Mouse (Mus musculus) hematopoietic stem cell, adult 5-6 weeks (primary cell): Measurements from ENCODE around the gene Olfr904. TPM values are rescaled to one million over a fixed set of nuclear protein-coding genes. Genes with fewer than 3 reads are reported as not detected.
"Not testable (repeated sequence)": the region's sequence is repeated elsewhere in the genome, so short reads cannot be mapped to it uniquely, and the experiment has no call there.

ENCODE experiments used
- ATAC-seq, 2 experiments: fragments of 125-278 bp in 1 of 2; replicated peaks in 1 of 2; 2 replicates each; pipeline ENCODE4 v1.8.0; 2016 to 2017; ENCODE audit warnings: inconsistent platforms in 2 of 2, mild to moderate bottlenecking in 2 of 2, moderate number of reproducible peaks in 2 of 2, low read depth in 1 of 2, moderate TSS enrichment in 1 of 2; ENCODE audit not compliant: low FRiP score in 2 of 2, poor library complexity in 2 of 2, severe bottlenecking in 2 of 2, insufficient read depth in 1 of 2, low TSS enrichment in 1 of 2
- total RNA-seq: library from RNA; stranded (forward); fragments of 172-1452, 232-1000 nt; gene quantifications from 2 replicates; pipeline ENCODE4 v1.2.3, GENCODE M21; 2017

The Olfr904 gene
- total RNA-seq: not detected in 2 replicates

DNA sequence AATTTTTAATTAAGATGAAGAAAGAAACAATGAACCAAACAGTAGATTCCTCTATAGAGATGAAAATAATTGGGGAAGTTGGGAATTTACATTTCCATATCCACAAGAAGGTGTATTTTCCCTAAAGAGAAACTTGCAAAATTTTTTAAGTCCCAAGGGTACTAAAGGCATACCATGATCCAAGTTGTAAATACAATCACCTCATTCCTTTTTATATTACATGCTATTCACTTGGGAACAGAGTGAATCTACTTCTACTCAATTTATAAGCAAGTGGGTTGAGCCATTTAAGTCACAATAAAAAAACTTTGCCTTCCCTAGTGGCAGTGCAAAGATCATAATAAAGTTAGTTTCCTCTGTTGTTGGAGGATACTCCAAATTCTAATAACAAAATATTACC is at the start of gene Olfr904:
Gene Olfr904, plus strand, starts transcription at position 301 of the 400 bp plus-strand sequence.
- ATAC-seq: no peak

DNA sequence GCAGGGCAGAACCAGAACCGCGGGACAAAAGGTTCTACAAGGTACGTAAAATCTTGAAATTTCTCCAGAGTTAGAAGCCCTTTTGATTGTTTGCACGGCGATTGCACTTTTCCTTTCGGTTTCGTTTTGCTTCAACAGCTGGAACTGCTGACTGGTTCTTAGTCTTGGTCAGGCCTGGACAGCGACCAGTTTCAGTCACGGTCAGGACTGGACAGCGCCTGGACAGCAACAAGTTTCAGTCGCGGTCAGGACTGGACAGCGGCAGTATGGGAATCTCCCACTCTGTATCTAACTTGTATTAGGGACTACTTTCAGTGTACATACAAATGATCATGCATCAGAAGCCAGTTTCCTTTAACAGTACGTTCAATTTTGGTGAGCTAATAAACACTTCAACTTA is 49.4 kb upstream of the Olfr904 start:
- ATAC-seq: not testable (repeated sequence)

DNA sequence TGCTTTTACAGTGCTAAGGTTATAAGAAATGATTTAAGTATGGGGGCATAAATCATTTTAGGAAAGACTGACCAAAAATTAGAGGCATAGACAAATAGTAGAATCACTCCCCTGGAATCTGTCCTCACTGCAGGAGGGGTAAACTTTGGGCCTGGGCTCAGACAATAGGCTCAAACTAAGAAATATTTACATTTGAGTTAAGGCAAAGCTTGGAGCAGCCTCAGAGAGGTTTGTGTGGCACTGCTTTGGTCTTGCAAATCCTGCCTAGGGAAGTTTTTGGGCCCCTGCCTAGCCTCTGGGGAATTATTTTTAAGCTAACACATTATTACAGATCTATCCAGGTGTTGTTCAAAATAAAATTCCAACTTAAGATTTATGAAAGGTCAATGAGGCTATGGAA is 39.1 kb upstream of the Olfr904 start:
- no peak for ATAC-seq

DNA sequence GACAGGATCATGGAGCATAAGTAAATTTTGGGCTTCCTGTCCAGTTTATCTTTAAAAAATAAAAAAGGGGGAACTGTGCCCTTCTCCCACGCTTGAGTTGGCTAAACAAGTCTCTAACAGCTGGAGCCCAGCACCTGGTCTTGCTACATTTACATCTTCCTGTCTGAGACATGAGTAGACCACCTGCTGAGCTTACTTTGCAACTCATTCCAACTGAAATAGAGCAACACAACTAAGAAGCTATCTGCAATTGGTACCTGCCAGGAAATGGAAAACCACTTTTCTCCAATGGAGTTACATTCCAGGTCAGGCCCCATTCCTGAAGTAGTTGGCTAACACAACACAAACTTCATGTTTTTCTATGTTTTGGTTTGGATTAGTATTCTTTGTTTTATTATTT is 35.9 kb upstream of the Olfr904 start:
- no peak for ATAC-seq

DNA sequence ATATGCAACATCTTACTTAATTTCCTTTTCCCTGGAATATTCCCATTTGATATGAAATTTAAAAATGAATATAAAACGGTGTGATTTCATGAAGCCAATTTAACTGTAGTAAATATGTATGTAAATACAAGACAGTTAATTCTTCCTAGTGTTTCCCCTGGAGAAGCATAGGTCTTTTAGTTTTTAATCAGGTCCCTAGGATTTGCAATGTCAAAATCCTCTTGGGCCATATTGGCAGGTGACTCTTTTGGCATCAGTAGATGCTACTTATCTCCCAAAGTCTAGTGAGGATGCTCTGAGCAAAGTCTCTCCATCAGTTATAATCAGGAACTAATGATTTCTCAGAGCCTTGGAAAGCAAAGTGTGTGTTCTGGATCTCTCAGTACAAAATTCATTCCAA is 33.8 kb upstream of the Olfr904 start, which contains the start of gene Olfr901:
Gene Olfr901, plus strand, starts transcription at position 301 of the 400 bp plus-strand sequence.
- ATAC-seq: no peak

DNA sequence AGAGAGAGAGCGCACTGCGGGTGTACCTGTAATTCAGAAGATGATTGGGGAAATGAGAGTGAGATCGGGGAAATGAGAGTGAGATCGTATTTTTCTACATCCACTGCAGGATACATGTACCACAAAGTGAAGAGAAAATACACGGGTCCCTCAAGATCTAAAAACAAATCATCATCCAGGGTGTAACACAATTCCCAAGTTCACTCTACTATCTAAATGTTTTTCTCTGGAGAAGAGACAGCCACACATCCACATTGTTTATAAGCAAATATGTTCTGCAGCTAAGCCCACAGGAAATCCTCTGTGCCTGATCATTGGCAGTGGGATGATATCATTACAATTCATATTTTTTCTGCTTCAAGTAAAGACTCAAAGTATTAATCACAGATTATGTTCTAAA is 15.6 kb upstream of the Olfr904 start, which contains the start of gene Olfr902:
Gene Olfr902, plus strand, starts transcription at position 301 of the 400 bp plus-strand sequence.
- ATAC-seq: no peak

DNA sequence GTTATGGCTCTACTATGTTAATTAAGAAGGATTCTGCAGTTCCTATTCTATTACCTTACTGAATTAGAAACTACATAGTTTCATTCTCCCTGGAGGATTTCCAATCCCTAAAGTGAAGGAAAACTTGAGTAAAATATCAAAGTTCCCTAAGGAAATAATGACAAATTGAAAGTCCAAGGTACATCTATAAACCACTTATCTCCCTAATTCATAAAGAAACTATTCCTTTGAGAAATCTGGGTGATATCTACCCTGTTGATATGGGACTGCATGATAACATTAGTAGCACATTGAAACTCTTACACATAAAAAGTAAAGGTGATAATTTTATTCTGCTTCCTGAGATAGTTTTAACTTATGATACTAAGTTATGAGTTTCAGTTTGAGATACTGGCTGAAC is 7.9 kb downstream of the Olfr904 start, which contains the start of gene Olfr905:
Gene Olfr905, plus strand, starts transcription at position 301 of the 400 bp plus-strand sequence.
- ATAC-seq: no peak

DNA sequence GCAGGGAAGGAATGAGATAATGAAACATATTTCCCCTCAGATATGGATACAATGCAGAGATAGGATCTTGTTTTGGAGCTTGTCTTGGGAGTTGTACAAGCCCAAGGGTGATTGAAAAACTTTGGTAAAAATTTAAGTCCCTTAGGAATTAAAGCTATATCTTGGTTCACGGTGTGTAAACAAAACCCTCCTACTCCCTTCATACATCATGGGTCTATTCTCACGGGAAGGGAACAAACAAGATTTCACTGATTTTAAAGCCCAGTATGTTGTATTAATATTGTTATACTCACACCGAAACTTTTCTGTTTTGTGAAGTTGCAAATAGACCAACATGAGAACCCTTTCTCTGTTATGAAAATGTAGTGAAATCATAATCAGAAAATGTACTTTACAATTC is 23.8 kb downstream of the Olfr904 start, which contains the start of gene Olfr906:
Gene Olfr906, plus strand, starts transcription at position 301 of the 400 bp plus-strand sequence.
- no peak for ATAC-seq

DNA sequence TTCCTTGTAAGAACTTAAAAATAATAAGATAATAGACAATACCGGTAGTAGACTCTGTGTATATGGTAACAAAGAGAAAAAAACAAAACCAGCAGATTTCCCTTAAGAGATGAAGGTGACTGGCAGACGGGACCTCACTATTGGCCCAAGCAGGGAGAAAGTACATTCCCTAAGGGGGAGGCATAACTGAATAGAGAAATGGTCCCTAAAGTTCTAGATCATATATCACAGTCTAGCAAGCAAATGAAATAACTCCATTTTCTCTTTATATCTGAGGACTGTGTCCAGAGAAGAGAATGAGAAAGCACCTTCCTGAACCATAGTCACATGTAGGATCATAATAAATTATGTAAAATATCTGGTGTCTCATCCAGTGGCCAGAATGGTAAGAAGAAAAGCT is 32.6 kb downstream of the Olfr904 start, which contains the start of gene Olfr907:
Gene Olfr907, plus strand, starts transcription at position 301 of the 400 bp plus-strand sequence.
- ATAC-seq: no peak

DNA sequence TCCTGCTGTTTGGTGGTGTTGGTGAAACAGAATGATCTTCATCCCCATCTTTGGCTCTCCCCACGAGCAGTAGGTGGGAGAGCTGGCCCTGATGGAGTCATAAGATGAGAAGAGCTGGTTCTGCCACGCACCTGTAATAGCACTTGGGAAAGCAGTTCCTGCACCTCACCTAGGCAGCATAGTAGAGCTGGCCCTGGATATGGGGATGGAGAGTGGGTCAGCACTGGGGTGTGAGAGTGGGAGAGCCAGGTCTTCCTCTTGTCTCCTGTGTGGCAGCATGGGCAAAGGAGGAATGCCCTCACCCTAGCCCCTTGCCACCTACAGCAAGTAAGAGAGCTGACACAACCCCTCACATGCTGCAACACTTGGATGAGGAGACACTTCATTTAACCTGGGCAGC is 49.4 kb downstream of the Olfr904 start:
- no peak for ATAC-seq

Other genes starting within 250 kb of the Olfr904 start
- not detected in 2 replicates for gene Olfr894, start 245.1 kb upstream of the Olfr904 start, total RNA-seq
- gene Olfr143, start 210.4 kb upstream of the Olfr904 start, total RNA-seq: not detected in 2 replicates
- not detected in 2 replicates for gene Olfr895, start 195.3 kb upstream of the Olfr904 start, total RNA-seq
- not detected in 2 replicates for gene Olfr896-ps1, start 172.0 kb upstream of the Olfr904 start, total RNA-seq
- not detected in 2 replicates for gene Olfr25, start 134.1 kb upstream of the Olfr904 start, total RNA-seq
- gene Olfr898, start 114.7 kb upstream of the Olfr904 start, total RNA-seq: not detected in 2 replicates
- gene Olfr250, start 96.2 kb upstream of the Olfr904 start, total RNA-seq: not detected in 2 replicates
- gene Olfr251, start 86.1 kb upstream of the Olfr904 start, total RNA-seq: not detected in 2 replicates
- not detected in 2 replicates for gene Olfr147, start 61.4 kb upstream of the Olfr904 start, total RNA-seq
- not detected in 2 replicates for gene Olfr901, start 33.7 kb upstream of the Olfr904 start, total RNA-seq
- gene Olfr902, start 15.5 kb upstream of the Olfr904 start, total RNA-seq: not detected in 2 replicates
- not detected in 2 replicates for gene Olfr905, start 8.0 kb downstream of the Olfr904 start, total RNA-seq
- not detected in 2 replicates for gene Olfr906, start 23.9 kb downstream of the Olfr904 start, total RNA-seq
- not detected in 2 replicates for gene Olfr907, start 32.7 kb downstream of the Olfr904 start, total RNA-seq
- gene Olfr911-ps1, start 58.4 kb downstream of the Olfr904 start, total RNA-seq: not detected in 2 replicates
- gene Olfr910, start 74.7 kb downstream of the Olfr904 start, total RNA-seq: not detected in 2 replicates
- not detected in 2 replicates for gene Olfr912, start 117.0 kb downstream of the Olfr904 start, total RNA-seq
- not detected in 2 replicates for gene Olfr913, start 129.6 kb downstream of the Olfr904 start, total RNA-seq
- gene Olfr914, start 142.0 kb downstream of the Olfr904 start, total RNA-seq: not detected in 2 replicates
- gene Olfr916, start 196.7 kb downstream of the Olfr904 start, total RNA-seq: not detected in 2 replicates
- not detected in 2 replicates for gene Olfr917, start 202.7 kb downstream of the Olfr904 start, total RNA-seq
- gene Olfr918, start 211.5 kb downstream of the Olfr904 start, total RNA-seq: not detected in 2 replicates
- not detected in 2 replicates for gene Olfr919, start 240.5 kb downstream of the Olfr904 start, total RNA-seq